Mouse (Mus musculus) forebrain, embryonic 11.5 days (tissue): ENCODE measurements around the gene Fam205c. TPM values are rescaled to one million over a fixed set of nuclear protein-coding genes. Genes with fewer than 3 reads are reported as not detected.

Source experiments
- ATAC-seq: fragments of 200-750 bp; cut with Nextera tagmentation; replicated peaks from 2 replicates; pipeline ENCODE4 v1.8.0; 2017; ENCODE audit warnings: moderate TSS enrichment; ENCODE audit not compliant: low FRiP score
- DNase-seq: peaks from one replicate; pipeline ENCODE4 v3.0.0-alpha.2; 2017; ENCODE audit warnings: low spot score
- H3K27ac ChIP-seq: fragments of 300-500 bp; sonication (generic); 2 replicates; pipeline ENCODE4 v1.5.1; 2014; ENCODE audit warnings: low read depth, low read length
- H3K27me3 ChIP-seq: fragments of 300-500 bp; sonication (generic); 2 replicates; pipeline ENCODE4 v1.6.1; 2014; ENCODE audit warnings: mild to moderate bottlenecking, low read length, mixed read lengths; ENCODE audit not compliant: control insufficient read depth, insufficient read depth
- H3K36me3 ChIP-seq: fragments of 300-500 bp; sonication (generic); 2 replicates; pipeline ENCODE4 v1.6.1; 2014; ENCODE audit warnings: mild to moderate bottlenecking, low read length, moderate library complexity, mixed read lengths; ENCODE audit not compliant: control insufficient read depth, insufficient read depth
- H3K4me1 ChIP-seq: fragments of 300-500 bp; sonication (generic); replicated peaks from 2 replicates; pipeline ENCODE4 v1.6.1; 2014; ENCODE audit warnings: low read length, mixed read lengths; ENCODE audit not compliant: control insufficient read depth, insufficient read depth
- H3K4me2 ChIP-seq: fragments of 300-500 bp; sonication (generic); 2 replicates; pipeline ENCODE4 v1.6.1; 2014; ENCODE audit warnings: low read depth, mild to moderate bottlenecking, low read length, moderate library complexity, mixed read lengths; ENCODE audit not compliant: severe bottlenecking
- H3K4me3 ChIP-seq: fragments of 300-500 bp; sonication (generic); 2 replicates; pipeline ENCODE4 v1.5.1; 2014; ENCODE audit warnings: low read depth, low read length
- H3K9ac ChIP-seq: fragments of 300-500 bp; sonication (generic); 2 replicates; pipeline ENCODE4 v1.6.1; 2014; ENCODE audit warnings: low read length
- H3K9me3 ChIP-seq: fragments of 300-500 bp; sonication (generic); 2 replicates; pipeline ENCODE4 v1.6.1; 2016; ENCODE audit warnings: low read length, mixed read lengths; ENCODE audit not compliant: control insufficient read depth
- WGBS: fragments of 180-500 bp; shearing (Covaris S2); extraction: QIAGEN DNeasy Blood & Tissue Kit; methylation state at CpG from one replicate; pipeline ENCODE4 v1.1.7; 2014; 5-methylcytosine and 5-hydroxymethylcytosine counted together
- polyA plus RNA-seq: library from polyadenylated mRNA; unstranded; fragments of >200 nt; fragmentation: Nextera tagmentation; extraction: Ambion mirVana; gene quantifications from 2 replicates; pipeline ENCODE4 v1.2.1, GENCODE M21; 2014

Gene Fam205c
- 0.84 and 1.00 TPM in 2 replicates for polyA plus RNA-seq

- Histone ChIP-seq H3K27me3 (no peaks in the 10 kb centered on the region), H3K4me2 (no peak within 1 kb of the TSS), H3K9me3 (no peaks in the 10 kb centered on the region), H3K4me3 (no peak within 1 kb of the TSS), H3K36me3 (no peaks in the 10 kb centered on the region), H3K27ac (no peak within 1 kb of the TSS), H3K4me1 (no peaks in the 10 kb centered on the region), H3K9ac (no peak within 1 kb of the TSS)
- DNase-seq: no peak
- no peak for ATAC-seq
- WGBS: 88% methylated on average over 7 of the region's 7 CpGs
These were observed at the start of gene Fam205c for GRCm38 (mm10) chr4:42874134-42874533. Gene Fam205c, minus strand, starts transcription at chr4:42874234.

- Histone ChIP-seq H3K4me2 (no peak overlapping the region), H3K9ac (no peak overlapping the region), H3K27me3 (peaks cover 8% of the 10 kb centered on the region), H3K36me3 (no peaks in the 10 kb centered on the region), H3K27ac (no peak overlapping the region), H3K4me3 (no peak overlapping the region), H3K4me1 (peaks cover 2% of the 10 kb centered on the region; the same call in 1 of the 2 replicates), H3K9me3 (no peaks in the 10 kb centered on the region)
- WGBS: 89% methylated on average over 8 of the region's 8 CpGs
- ATAC-seq (no peak), DNase-seq (no peak)
These were observed 48.4 kb upstream of the Fam205c start for GRCm38 (mm10) chr4:42922461-42922860.

- no peak for DNase-seq
- Histone ChIP-seq H3K27me3 (peaks cover 12% of the 10 kb centered on the region), H3K9ac (no peak overlapping the region), H3K9me3 (no peaks in the 10 kb centered on the region), H3K4me2 (no peak overlapping the region), H3K4me1 (peaks cover 2% of the 10 kb centered on the region; the same call in 1 of the 2 replicates), H3K4me3 (no peak overlapping the region), H3K27ac (no peak overlapping the region), H3K36me3 (no peaks in the 10 kb centered on the region)
- ATAC-seq: no peak
- WGBS: 80% methylated on average over 6 of the region's 6 CpGs
These were observed 48.0 kb upstream of the Fam205c start for GRCm38 (mm10) chr4:42922056-42922455.

- no peak for DNase-seq
These were observed 47.5 kb upstream of the Fam205c start for GRCm38 (mm10) chr4:42921536-42921935.

GRCm38 (mm10) chr4:42920726-42921125, 46.7 kb upstream of the Fam205c start:
- H3K27me3 ChIP-seq: peaks cover 15% of the 10 kb centered on the region
- no peak overlapping the region for H3K9ac ChIP-seq
- DNase-seq: peak; percentile 30

More at GRCm38 (mm10) chr4:42921536-42921935, 47.5 kb upstream of the Fam205c start:
- H3K9me3 ChIP-seq: no peaks in the 10 kb centered on the region
- H3K4me1 ChIP-seq: peaks cover 2% of the 10 kb centered on the region; the same call in 1 of the 2 replicates
- peaks cover 12% of the 10 kb centered on the region for H3K27me3 ChIP-seq
- no peak overlapping the region for H3K4me3 ChIP-seq
- ATAC-seq: no peak
- H3K36me3 ChIP-seq: no peaks in the 10 kb centered on the region
- WGBS: 93% methylated on average over 2 of the region's 2 CpGs
- H3K9ac ChIP-seq: no peak overlapping the region
- H3K27ac ChIP-seq: no peak overlapping the region
- H3K4me2 ChIP-seq: no peak overlapping the region

GRCm38 (mm10) chr4:42917402-42917774, 43.4 kb upstream of the Fam205c start:
- 3% methylated on average over 26 of the region's 26 CpGs for WGBS
- no peak overlapping the region for H3K27ac ChIP-seq
- H3K4me1 ChIP-seq: no peaks in the 10 kb centered on the region; the same call in 1 of the 2 replicates
- DNase-seq (peak; percentile 67), ATAC-seq (0 out of 2 replicates have a peak, but pooled peaks have one; percentile 21)
- H3K4me2 ChIP-seq: peak overlapping the region; percentile 93
- H3K36me3 ChIP-seq: no peaks in the 10 kb centered on the region
- H3K9me3 ChIP-seq: no peaks in the 10 kb centered on the region
- peak overlapping the region; percentile 72 for H3K9ac ChIP-seq
- peaks cover 20% of the 10 kb centered on the region for H3K27me3 ChIP-seq
- H3K4me3 ChIP-seq: peak overlapping the region; percentile 67

More at GRCm38 (mm10) chr4:42920726-42921125, 46.7 kb upstream of the Fam205c start:
- Histone ChIP-seq H3K27ac (no peak overlapping the region), H3K4me1 (peaks cover 2% of the 10 kb centered on the region; the same call in 1 of the 2 replicates), H3K4me3 (no peak overlapping the region), H3K36me3 (no peaks in the 10 kb centered on the region), H3K9me3 (no peaks in the 10 kb centered on the region), H3K4me2 (no peak overlapping the region)
- ATAC-seq: no peak
- 81% methylated on average over 9 of the region's 9 CpGs for WGBS

GRCm38 (mm10) chr4:42916617-42917401, 42.8 kb upstream of the Fam205c start, which contains the start of gene Phf24:
Gene Phf24, plus strand, starts transcription at chr4:42916660.
- peaks cover 20% of the 10 kb centered on the region for H3K27me3 ChIP-seq
- DNase-seq (peak; percentile 62), ATAC-seq (peak; percentile 55; the same call in 1 of the 2 replicates)
- H3K9me3 ChIP-seq: no peaks in the 10 kb centered on the region
- peak within 1 kb of the TSS; percentile 72 for H3K9ac ChIP-seq
- WGBS: 1% methylated on average over 72 of the region's 90 CpGs
- H3K4me3 ChIP-seq: peak within 1 kb of the TSS; percentile 67
- no peak within 1 kb of the TSS for H3K27ac ChIP-seq
- no peaks in the 10 kb centered on the region for H3K36me3 ChIP-seq
- H3K4me1 ChIP-seq: no peaks in the 10 kb centered on the region; the same call in 1 of the 2 replicates
- peak within 1 kb of the TSS; percentile 93 for H3K4me2 ChIP-seq

- H3K9ac ChIP-seq: no peak overlapping the region
- no peaks in the 10 kb centered on the region for H3K9me3 ChIP-seq
- no peaks in the 10 kb centered on the region for H3K36me3 ChIP-seq
- H3K4me2 ChIP-seq: no peak overlapping the region
- DNase-seq (no peak), ATAC-seq (no peak)
- H3K27me3 ChIP-seq: peaks cover 20% of the 10 kb centered on the region
- no peaks in the 10 kb centered on the region; the same call in 1 of the 2 replicates for H3K4me1 ChIP-seq
- no peak overlapping the region for H3K4me3 ChIP-seq
- H3K27ac ChIP-seq: no peak overlapping the region
- 68% methylated on average over 1 of the region's 1 CpGs for WGBS
These were observed 41.9 kb upstream of the Fam205c start for GRCm38 (mm10) chr4:42915966-42916365.
